Mouse (Mus musculus): ENCODE data around the gene Asb9.

DNA sequence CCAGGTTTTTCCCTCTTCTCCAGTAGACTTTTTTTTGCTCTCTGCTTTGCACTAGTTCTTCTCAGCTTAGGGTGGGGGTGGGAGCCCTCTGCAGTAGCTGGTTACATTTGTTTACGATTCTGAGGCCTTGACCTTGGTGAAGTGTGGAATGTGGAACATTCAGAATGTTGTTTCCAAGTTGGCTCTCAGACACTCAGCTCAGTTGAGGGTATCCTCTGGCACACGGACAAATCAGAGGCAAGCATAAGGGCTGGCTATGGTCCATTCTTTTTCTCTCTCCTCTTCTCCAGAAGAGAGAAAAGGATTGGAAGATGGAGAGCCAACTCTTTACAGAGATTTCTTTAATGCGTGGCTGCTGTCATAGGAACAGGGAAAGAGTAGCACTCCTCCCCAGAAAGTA, 2.6 kb downstream of the Asb9 start:
- TF ChIP-seq CTCF (IDR thresholded peaks at IDR 0.05; ENCODE audit: control insufficient read depth, insufficient read depth, insufficient read length) (no peak), USF1 (IDR thresholded peaks at IDR 0.05; ENCODE audit: low read depth) (no peak)

All from C2C12 (cell line).